Mouse (Mus musculus) liver, embryonic 14.5 days (tissue): ENCODE results near the gene Col4a6.

ENCODE experiments used
- CTCF ChIP-seq: IDR thresholded peaks from 2 replicates; pipeline ENCODE4 v1.5.1; 2016; ENCODE audit warnings: antibody characterized with exemption, low read depth, control low read depth
- EP300 ChIP-seq: IDR thresholded peaks from 2 replicates; pipeline ENCODE4 v1.6.1; 2016; ENCODE audit warnings: antibody characterized with exemption, low read depth

DNA sequence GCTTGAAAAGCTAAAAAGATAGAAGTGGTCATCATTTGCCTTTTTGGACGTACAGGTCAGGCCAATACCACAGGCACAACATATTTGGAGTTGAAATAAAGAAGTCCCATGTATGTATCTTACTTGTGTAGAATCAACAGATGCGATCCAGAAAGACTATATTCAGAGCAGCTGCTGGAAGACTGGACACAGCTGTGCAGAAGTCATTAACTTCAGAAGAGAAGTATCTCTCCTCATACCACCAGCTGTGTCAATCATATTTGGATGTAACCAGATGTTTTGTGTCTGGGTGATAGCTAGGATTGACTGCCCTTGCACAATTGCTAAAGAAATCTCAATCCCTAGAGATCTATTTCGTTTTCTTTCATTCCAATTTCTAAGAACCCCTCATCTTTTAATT lies 77.6 kb downstream of the Col4a6 start:
- TF ChIP-seq CTCF (no peak), EP300 (no peak)
